Mouse (Mus musculus) G1E (cell line): ENCODE data around the gene Klf12.

ENCODE experiments used
- CTCF ChIP-seq: IDR thresholded peaks from 2 replicates; pipeline ENCODE4 v1.5.1; 2012; ENCODE audit warnings: low read depth, low read length, inconsistent platforms, mixed read lengths
- GATA1 ChIP-seq: IDR thresholded peaks from 2 replicates; pipeline ENCODE4 v1.6.1; 2012; ENCODE audit warnings: borderline replicate concordance, low read length, inconsistent platforms, mixed read lengths
- GATA2 ChIP-seq: IDR thresholded peaks from 2 replicates; pipeline ENCODE4 v1.6.1; 2012; ENCODE audit warnings: low read depth, low read length, inconsistent platforms, borderline replicate concordance
- POLR2AphosphoS5 ChIP-seq: IDR thresholded peaks from 2 replicates; pipeline ENCODE4 v1.6.1; 2012; ENCODE audit warnings: low read depth, low read length, inconsistent platforms; ENCODE audit not compliant: insufficient replicate concordance
- TAL1 ChIP-seq: conservative IDR thresholded peaks from 2 replicates; pipeline ENCODE4 v1.6.1; 2012; ENCODE audit warnings: low read depth, low read length, inconsistent platforms, mixed read lengths

- TF ChIP-seq GATA1 (no peak), CTCF (no peak), POLR2AphosphoS5 (no peak), TAL1 (no peak), GATA2 (no peak)
These were observed 60.3 kb downstream of the Klf12 start for GRCm38 (mm10) chr14:100224151-100224550.
